Mouse (Mus musculus) forebrain, embryonic 11.5 days (tissue): ENCODE measurements around the gene Pdcd11. TPM values are rescaled to one million over a fixed set of nuclear protein-coding genes. Genes with fewer than 3 reads are reported as not detected.

Experiments
- ATAC-seq: fragments of 200-750 bp; cut with Nextera tagmentation; replicated peaks from 2 replicates; pipeline ENCODE4 v1.8.0; 2017; ENCODE audit warnings: moderate TSS enrichment; ENCODE audit not compliant: low FRiP score
- DNase-seq: peaks from one replicate; pipeline ENCODE4 v3.0.0-alpha.2; 2017; ENCODE audit warnings: low spot score
- H3K27ac ChIP-seq: fragments of 300-500 bp; sonication (generic); 2 replicates; pipeline ENCODE4 v1.5.1; 2014; ENCODE audit warnings: low read depth, low read length
- H3K27me3 ChIP-seq: fragments of 300-500 bp; sonication (generic); 2 replicates; pipeline ENCODE4 v1.6.1; 2014; ENCODE audit warnings: mild to moderate bottlenecking, low read length, mixed read lengths; ENCODE audit not compliant: control insufficient read depth, insufficient read depth
- H3K36me3 ChIP-seq: fragments of 300-500 bp; sonication (generic); 2 replicates; pipeline ENCODE4 v1.6.1; 2014; ENCODE audit warnings: mild to moderate bottlenecking, low read length, moderate library complexity, mixed read lengths; ENCODE audit not compliant: control insufficient read depth, insufficient read depth
- H3K4me1 ChIP-seq: fragments of 300-500 bp; sonication (generic); replicated peaks from 2 replicates; pipeline ENCODE4 v1.6.1; 2014; ENCODE audit warnings: low read length, mixed read lengths; ENCODE audit not compliant: control insufficient read depth, insufficient read depth
- H3K4me2 ChIP-seq: fragments of 300-500 bp; sonication (generic); 2 replicates; pipeline ENCODE4 v1.6.1; 2014; ENCODE audit warnings: low read depth, mild to moderate bottlenecking, low read length, moderate library complexity, mixed read lengths; ENCODE audit not compliant: severe bottlenecking
- H3K4me3 ChIP-seq: fragments of 300-500 bp; sonication (generic); 2 replicates; pipeline ENCODE4 v1.5.1; 2014; ENCODE audit warnings: low read depth, low read length
- H3K9ac ChIP-seq: fragments of 300-500 bp; sonication (generic); 2 replicates; pipeline ENCODE4 v1.6.1; 2014; ENCODE audit warnings: low read length
- H3K9me3 ChIP-seq: fragments of 300-500 bp; sonication (generic); 2 replicates; pipeline ENCODE4 v1.6.1; 2016; ENCODE audit warnings: low read length, mixed read lengths; ENCODE audit not compliant: control insufficient read depth
- WGBS: fragments of 180-500 bp; shearing (Covaris S2); extraction: QIAGEN DNeasy Blood & Tissue Kit; methylation state at CpG from one replicate; pipeline ENCODE4 v1.1.7; 2014; 5-methylcytosine and 5-hydroxymethylcytosine counted together
- polyA plus RNA-seq: library from polyadenylated mRNA; unstranded; fragments of >200 nt; fragmentation: Nextera tagmentation; extraction: Ambion mirVana; gene quantifications from 2 replicates; pipeline ENCODE4 v1.2.1, GENCODE M21; 2014

Pdcd11 gene
- polyA plus RNA-seq, 1 experiment from 2014 or later: 13.0 TPM

DNA sequence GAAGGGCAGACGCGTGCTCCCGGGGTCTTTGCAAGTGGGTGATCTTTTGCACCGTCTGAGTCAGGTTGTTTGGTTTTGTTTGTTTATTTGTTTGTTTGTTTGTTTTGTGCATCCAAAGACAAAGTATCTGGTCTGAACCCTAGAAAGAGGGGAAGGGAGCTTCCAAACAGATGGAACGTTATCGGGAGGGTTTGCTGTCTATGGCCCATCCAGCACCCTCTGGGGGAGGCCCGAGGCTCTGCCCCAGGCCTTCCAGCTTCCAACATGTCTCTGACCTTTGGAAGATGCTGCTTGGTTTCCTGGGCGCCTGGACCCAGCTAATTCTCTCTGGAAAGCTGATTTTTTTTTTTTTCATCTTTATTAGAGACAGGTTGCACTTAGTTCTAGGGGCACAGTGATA is 89.4 kb downstream of the Pdcd11 start:
- peak overlapping the region; percentile 100; the same call in 1 of the 2 replicates for H3K4me2 ChIP-seq
- WGBS: 15% methylated on average over 8 of the region's 8 CpGs
- no peaks in the 10 kb centered on the region; the same call in 1 of the 2 replicates for H3K9me3 ChIP-seq
- ATAC-seq: no peak
- H3K27me3 ChIP-seq: peaks cover 33% of the 10 kb centered on the region
- H3K4me1 ChIP-seq: peaks cover 6% of the 10 kb centered on the region; the same call in 1 of the 2 replicates
- no peak for DNase-seq
- no peak overlapping the region for H3K4me3 ChIP-seq
- H3K9ac ChIP-seq: no peak overlapping the region
- no peak overlapping the region for H3K27ac ChIP-seq
- H3K36me3 ChIP-seq: no peaks in the 10 kb centered on the region

Other genes with a start within 250 kb of the Pdcd11 start
- 102 and 110 TPM in 2 replicates for gene Ina, start 76.1 kb upstream of the Pdcd11 start, polyA plus RNA-seq
- gene Nt5c2, start 75.6 kb upstream of the Pdcd11 start, polyA plus RNA-seq: 71.8 and 77.9 TPM in 2 replicates
- gene Pcgf6, start 39.9 kb upstream of the Pdcd11 start, polyA plus RNA-seq: 35.1 and 37.3 TPM in 2 replicates
- gene Taf5, start 23.0 kb upstream of the Pdcd11 start, polyA plus RNA-seq: 10.6 and 11.8 TPM in 2 replicates
- gene Usmg5, start 121 bp upstream of the Pdcd11 start, polyA plus RNA-seq: 944 and 1,025 TPM in 2 replicates
- 0.71 and 0.95 TPM in 2 replicates for gene Calhm2, start 47.5 kb downstream of the Pdcd11 start, polyA plus RNA-seq
- not detected in 2 replicates for gene Calhm1, start 53.5 kb downstream of the Pdcd11 start, polyA plus RNA-seq
- not detected in 2 replicates for gene Calhm3, start 67.0 kb downstream of the Pdcd11 start, polyA plus RNA-seq
- gene Neurl1a, start 88.1 kb downstream of the Pdcd11 start, polyA plus RNA-seq: 3.7 and 4.5 TPM in 2 replicates